Mouse (Mus musculus) midbrain, embryonic 10.5 days (tissue): ENCODE measurements around the gene Hmgb1. TPM values are rescaled to one million over a fixed set of nuclear protein-coding genes. Genes with fewer than 3 reads are reported as not detected.

ENCODE experiments used
- DNase-seq: peaks from one replicate; pipeline ENCODE4 v3.0.0-alpha.2; 2017; ENCODE audit warnings: low spot score
- H3K27ac ChIP-seq: fragments of 300-500 bp; sonication (generic); replicated peaks from 2 replicates; pipeline ENCODE4 v1.5.1; 2016; ENCODE audit warnings: mild to moderate bottlenecking
- H3K27me3 ChIP-seq: fragments of 300-500 bp; sonication (generic); 2 replicates; pipeline ENCODE4 v1.6.1; 2016; ENCODE audit warnings: low read depth, mild to moderate bottlenecking; ENCODE audit not compliant: poor library complexity, severe bottlenecking
- H3K36me3 ChIP-seq: fragments of 300-500 bp; sonication (generic); 2 replicates; pipeline ENCODE4 v1.6.1; 2016; ENCODE audit warnings: mild to moderate bottlenecking, moderate library complexity
- H3K4me1 ChIP-seq: fragments of 300-500 bp; sonication (generic); 2 replicates; pipeline ENCODE4 v1.6.1; 2016
- H3K4me3 ChIP-seq: fragments of 300-500 bp; sonication (generic); 2 replicates; pipeline ENCODE4 v1.5.1; 2016; ENCODE audit warnings: mild to moderate bottlenecking, moderate library complexity
- H3K9me3 ChIP-seq: fragments of 300-500 bp; sonication (generic); replicated peaks from 2 replicates; pipeline ENCODE4 v1.6.1; 2016; ENCODE audit warnings: mild to moderate bottlenecking
- WGBS: fragments of 180-500 bp; shearing (Covaris S2); methylation state at CpG from one replicate; pipeline ENCODE4 v1.1.7; 2016; 5-methylcytosine and 5-hydroxymethylcytosine counted together
- polyA plus RNA-seq: library from polyadenylated mRNA; unstranded; fragments of >200 nt; fragmentation: Nextera tagmentation; extraction: Ambion mirVana; gene quantifications from 2 replicates; pipeline ENCODE4 v1.2.1, GENCODE M21; 2016

The Hmgb1 gene
- polyA plus RNA-seq: 1,399 and 1,420 TPM in 2 replicates

DNA sequence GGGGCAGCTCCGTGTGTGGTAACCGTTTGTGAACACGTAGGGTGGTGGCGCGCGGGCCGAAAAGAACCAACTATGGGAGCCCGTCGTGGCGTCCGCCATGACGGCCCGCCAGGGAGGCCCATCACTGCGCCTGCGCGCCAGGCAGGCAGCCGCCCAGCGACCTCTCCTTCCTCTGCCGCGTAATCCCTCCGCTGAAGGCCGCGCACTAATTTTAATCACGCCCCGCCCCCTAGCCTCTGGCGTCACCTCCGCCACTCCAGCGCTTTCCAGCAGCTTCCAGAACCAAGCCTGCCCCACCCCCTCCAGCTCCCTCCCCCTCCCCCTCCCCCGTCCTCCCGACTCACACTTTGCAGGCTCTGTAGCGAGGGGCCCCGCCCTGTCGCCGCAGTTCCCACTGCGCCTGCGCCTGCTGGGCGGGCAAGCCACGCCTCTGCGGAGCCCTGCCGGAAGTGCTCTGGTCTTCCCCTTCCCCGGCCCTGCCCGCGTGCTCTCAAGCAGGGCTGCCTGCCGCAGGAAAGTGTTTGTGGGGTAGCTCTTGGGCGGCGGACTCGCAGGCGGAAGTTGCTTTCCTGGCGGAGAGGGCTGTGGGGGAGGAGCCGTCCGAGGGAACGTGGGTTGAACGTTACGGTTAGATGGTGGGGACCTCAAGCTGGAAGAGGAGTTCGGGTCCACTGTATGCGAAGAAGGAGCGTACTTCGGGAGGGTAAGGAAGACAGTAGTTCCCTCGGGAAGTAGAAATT, at the start of gene Hmgb1, which contains the start of gene Uspl1:
Gene Hmgb1 (minus strand): TSS at position 386 of the 740 bp plus-strand sequence.
Gene Uspl1 (plus strand): TSS at position 247 of the 740 bp plus-strand sequence.
- peak within 1 kb of the TSS; percentile 85 for H3K4me3 ChIP-seq
- peaks cover 33% of the 10 kb centered on the region for H3K36me3 ChIP-seq
- under 1% methylated on average over 57 of the region's 59 CpGs for WGBS
- DNase-seq: peak; percentile 100
- H3K27ac ChIP-seq: peak within 1 kb of the TSS; percentile 96
- H3K27me3 ChIP-seq: no peaks in the 10 kb centered on the region
- peaks cover 30% of the 10 kb centered on the region for H3K4me1 ChIP-seq
- H3K9me3 ChIP-seq: no peaks in the 10 kb centered on the region

DNA sequence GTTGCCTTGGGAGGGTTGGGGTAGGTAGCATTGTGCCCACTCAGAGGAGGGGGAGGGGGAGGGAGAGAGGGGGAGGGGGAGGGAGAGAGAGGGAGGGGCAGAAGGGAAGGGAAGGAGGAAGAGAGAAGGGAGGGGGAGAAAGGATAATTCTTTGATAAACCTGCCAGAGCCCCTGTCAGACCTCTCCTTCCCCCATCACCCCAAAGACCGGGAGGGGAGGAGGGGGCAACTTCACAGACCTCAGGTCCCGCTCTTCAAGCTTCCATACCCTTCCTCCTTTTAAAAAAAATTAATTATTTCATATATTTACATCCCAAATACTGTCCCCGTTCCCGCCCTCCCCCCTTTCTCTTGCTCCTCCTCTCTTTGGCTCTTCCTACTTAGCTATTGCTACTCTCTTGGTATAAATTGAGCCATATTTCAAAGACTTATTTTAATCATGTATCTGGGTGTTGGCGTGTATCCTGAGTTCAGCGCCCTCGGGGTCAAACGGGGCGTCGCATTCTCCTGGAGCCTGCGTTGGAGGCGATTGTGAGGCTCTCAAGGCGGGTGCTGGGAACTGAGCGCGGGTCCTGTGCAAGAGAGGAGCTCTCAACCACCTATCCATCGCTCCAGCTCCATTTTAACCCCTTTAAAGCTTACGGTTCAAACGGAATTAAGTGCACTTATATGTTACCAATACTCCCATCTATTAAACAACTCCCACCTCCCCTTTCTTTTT, 45.5 kb upstream of the Hmgb1 start:
- WGBS: 79% methylated on average over 18 of the region's 18 CpGs
- H3K27me3 ChIP-seq: no peaks in the 10 kb centered on the region
- H3K9me3 ChIP-seq: peaks cover 8% of the 10 kb centered on the region; the same call in 1 of the 2 replicates
- H3K36me3 ChIP-seq: no peaks in the 10 kb centered on the region
- H3K4me3 ChIP-seq: peak overlapping the region; percentile 59
- DNase-seq: no peak
- peak overlapping the region; percentile 86 for H3K27ac ChIP-seq
- peaks cover 18% of the 10 kb centered on the region for H3K4me1 ChIP-seq

DNA sequence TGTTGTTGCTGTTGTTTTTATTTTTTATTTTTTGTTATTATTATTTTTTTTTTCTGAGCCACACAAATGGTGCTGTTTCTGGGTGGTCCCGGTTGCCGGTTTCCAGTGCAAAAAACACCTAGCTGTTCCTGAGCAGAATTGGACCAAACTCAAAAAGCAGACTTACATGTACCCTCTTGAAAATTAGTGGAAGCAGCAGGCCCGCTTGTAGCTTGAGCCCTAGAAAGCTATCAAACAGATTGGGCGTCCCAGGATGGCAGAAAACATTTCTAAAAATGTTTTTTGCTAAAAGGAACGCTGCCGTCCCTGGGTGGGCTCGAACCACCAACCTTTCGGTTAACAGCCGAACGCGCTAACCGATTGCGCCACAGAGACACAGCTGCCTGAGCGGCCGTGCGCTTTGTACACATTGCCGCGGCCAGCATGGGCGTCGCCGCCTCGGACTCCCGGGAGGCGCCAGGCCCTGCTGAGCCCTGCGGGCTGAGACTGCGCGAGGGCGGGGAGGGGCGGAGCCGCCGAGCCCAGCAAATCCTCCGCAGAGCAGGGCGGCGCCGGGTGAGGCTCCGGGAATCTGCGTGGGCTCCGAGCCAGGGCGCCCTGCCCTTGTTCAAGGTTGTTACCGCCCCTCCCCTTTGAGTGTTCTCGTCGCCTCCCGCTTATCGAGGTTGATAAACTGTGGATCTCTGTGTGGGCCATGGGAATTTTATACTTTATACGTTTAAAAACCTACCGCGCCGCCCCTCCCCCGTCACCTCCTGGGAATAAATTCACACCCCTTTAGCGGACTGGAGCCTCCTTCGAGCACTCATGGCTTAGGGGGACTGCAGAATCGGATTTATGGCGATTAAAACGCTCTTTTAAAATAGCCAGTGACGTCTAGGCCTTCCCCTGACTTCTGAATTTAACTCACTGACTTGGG, 44.7 kb upstream of the Hmgb1 start:
- WGBS: 3% methylated on average over 55 of the region's 55 CpGs
- H3K27ac ChIP-seq: peak overlapping the region; percentile 86
- H3K27me3 ChIP-seq: no peaks in the 10 kb centered on the region
- peak overlapping the region; percentile 59 for H3K4me3 ChIP-seq
- no peaks in the 10 kb centered on the region for H3K36me3 ChIP-seq
- H3K9me3 ChIP-seq: peaks cover 8% of the 10 kb centered on the region; the same call in 1 of the 2 replicates
- peaks cover 26% of the 10 kb centered on the region for H3K4me1 ChIP-seq
- DNase-seq: peak; percentile 97

GRCm38 (mm10) chr5:149224666-149225065, 40.4 kb upstream of the Hmgb1 start:
- WGBS: 32% methylated on average over 7 of the region's 7 CpGs
- H3K27ac ChIP-seq: no peak overlapping the region; the same call in 1 of the 2 replicates
- no peak for DNase-seq
- peaks cover 29% of the 10 kb centered on the region for H3K4me1 ChIP-seq
- H3K36me3 ChIP-seq: no peaks in the 10 kb centered on the region
- H3K27me3 ChIP-seq: no peaks in the 10 kb centered on the region
- no peak overlapping the region for H3K4me3 ChIP-seq
- peaks cover 10% of the 10 kb centered on the region; the same call in 1 of the 2 replicates for H3K9me3 ChIP-seq

- WGBS: 93% methylated on average over 4 of the region's 4 CpGs
- no peak overlapping the region for H3K27ac ChIP-seq
- H3K9me3 ChIP-seq: peaks cover 10% of the 10 kb centered on the region; the same call in 1 of the 2 replicates
- peaks cover 20% of the 10 kb centered on the region for H3K4me1 ChIP-seq
- H3K36me3 ChIP-seq: peaks cover 19% of the 10 kb centered on the region
- H3K4me3 ChIP-seq: no peak overlapping the region
- no peaks in the 10 kb centered on the region for H3K27me3 ChIP-seq
- DNase-seq: no peak
Measured at GRCm38 (mm10) chr5:149221355-149221754, 37.1 kb upstream of the Hmgb1 start.

DNA sequence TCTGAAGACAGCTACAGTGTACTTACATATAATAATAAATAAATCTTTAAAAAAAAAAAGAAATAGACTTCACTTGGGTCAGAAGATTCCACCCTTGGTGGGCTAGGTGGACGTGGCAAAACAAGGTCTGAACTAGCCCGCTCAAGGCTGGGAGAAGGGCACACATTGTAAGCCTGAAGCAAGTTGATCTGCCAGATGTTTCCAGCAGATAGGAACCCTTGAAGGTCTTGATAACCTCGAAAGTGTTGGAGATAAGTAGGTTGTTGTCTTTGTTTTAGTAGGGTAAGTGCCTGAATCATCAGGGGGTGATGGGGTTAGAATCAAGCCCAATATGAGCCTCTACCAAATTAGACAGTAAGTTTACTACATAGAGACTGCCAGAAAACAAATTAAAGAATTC, 35.2 kb upstream of the Hmgb1 start:
- H3K36me3 ChIP-seq: peaks cover 38% of the 10 kb centered on the region
- H3K4me1 ChIP-seq: peaks cover 10% of the 10 kb centered on the region
- no peak overlapping the region for H3K27ac ChIP-seq
- WGBS: 84% methylated on average over 3 of the region's 3 CpGs
- no peak for DNase-seq
- H3K27me3 ChIP-seq: no peaks in the 10 kb centered on the region
- no peak overlapping the region for H3K4me3 ChIP-seq
- H3K9me3 ChIP-seq: peaks cover 10% of the 10 kb centered on the region; the same call in 1 of the 2 replicates

DNA sequence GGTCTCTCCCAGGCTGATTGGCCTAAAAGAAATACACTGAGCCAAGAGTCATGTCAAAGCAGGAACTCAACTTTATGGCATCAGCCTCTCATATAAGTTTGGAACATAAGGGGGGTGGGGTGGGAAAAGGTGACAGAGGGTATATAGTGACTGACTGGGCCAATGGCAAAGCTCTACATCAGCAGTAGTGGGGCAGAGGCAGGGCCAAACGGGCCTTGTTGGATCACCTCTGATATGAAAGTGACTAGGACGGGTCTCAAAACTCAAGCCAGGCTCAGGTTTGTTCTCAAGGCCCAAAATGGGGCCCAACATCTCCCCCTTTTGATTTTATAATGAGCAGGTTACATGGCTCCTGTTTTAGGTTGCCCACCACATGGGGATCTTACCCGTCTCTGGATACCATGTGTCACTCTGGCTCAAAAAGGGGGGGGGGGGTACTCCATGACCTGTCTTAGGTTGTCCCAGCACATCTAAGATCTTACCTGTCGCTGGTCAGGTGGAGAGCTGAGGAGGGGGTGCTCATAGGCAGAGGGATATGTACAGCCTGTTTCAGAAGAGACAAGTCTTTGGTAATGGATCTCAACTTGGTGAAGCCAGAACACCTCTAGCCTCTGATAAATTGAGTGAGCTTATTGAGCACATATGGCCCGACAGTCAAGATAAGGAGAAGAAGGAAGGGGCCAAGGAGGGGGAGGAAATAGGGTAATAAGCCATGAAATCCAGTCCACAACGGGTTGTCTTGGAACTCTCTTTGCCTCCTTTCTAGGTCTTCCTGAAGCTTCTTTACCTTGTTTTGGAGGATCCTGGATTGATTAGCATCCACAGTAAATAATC, 33.5 kb upstream of the Hmgb1 start:
- DNase-seq: no peak

DNA sequence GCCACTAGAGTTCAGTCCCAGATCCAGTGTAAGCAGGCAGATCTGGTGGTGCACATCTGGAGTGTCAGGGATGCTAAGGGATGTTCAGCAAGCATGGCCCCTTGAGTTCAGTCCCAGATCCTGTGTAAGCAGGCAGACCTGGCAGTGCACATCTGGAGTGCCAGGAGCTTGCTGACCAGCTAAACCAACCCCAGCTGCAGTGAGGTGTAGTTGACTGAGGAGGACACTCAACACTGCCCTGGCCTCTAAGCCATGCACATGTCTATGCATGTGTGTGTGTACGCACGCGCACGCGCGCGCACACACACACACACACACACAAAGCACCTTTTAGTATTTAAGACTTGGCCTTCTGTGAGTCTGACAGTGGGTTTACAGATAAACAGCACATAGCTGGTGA, 31.3 kb upstream of the Hmgb1 start:
- 97% methylated on average over 7 of the region's 7 CpGs for WGBS
- Histone ChIP-seq H3K4me3 (no peak overlapping the region), H3K4me1 (peaks cover 20% of the 10 kb centered on the region), H3K27me3 (no peaks in the 10 kb centered on the region), H3K27ac (no peak overlapping the region), H3K36me3 (peaks cover 78% of the 10 kb centered on the region), H3K9me3 (no peaks in the 10 kb centered on the region)
- no peak for DNase-seq

More for the DNA sequence above, 33.5 kb upstream of the Hmgb1 start:
- H3K4me1 ChIP-seq: peaks cover 7% of the 10 kb centered on the region; the same call in 1 of the 2 replicates
- H3K4me3 ChIP-seq: no peak overlapping the region
- 81% methylated on average over 6 of the region's 6 CpGs for WGBS
- H3K27ac ChIP-seq: no peak overlapping the region
- peaks cover 56% of the 10 kb centered on the region for H3K36me3 ChIP-seq
- H3K27me3 ChIP-seq: no peaks in the 10 kb centered on the region
- peaks cover 10% of the 10 kb centered on the region; the same call in 1 of the 2 replicates for H3K9me3 ChIP-seq

- H3K4me1 ChIP-seq: peaks cover 43% of the 10 kb centered on the region
- H3K36me3 ChIP-seq: peaks cover 95% of the 10 kb centered on the region
- H3K9me3 ChIP-seq: no peaks in the 10 kb centered on the region
- H3K4me3 ChIP-seq: no peak overlapping the region
- no peaks in the 10 kb centered on the region for H3K27me3 ChIP-seq
- 87% methylated on average over 4 of the region's 4 CpGs for WGBS
- no peak for DNase-seq
- H3K27ac ChIP-seq: no peak overlapping the region
Measured at GRCm38 (mm10) chr5:149212806-149213205, 28.5 kb upstream of the Hmgb1 start.

DNA sequence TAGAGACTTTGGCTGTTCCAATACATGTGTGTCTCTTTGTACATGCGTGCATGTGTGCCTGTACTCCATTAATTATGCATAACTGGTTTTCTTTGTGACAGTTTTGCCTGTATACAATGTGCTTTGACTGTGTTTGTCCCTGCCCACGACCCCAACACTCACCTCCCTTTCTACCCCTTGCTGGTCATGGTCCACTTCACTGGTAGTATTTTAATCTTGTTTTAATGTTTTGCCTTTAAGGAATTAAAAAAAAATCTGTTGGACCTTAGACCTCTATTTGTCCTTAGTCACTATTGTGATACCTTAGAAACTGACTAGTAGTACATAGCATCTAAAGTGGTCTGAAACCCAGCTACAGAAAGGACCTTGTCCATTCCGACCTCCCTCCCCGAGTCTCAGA, 26.8 kb upstream of the Hmgb1 start:
- no peaks in the 10 kb centered on the region for H3K27me3 ChIP-seq
- DNase-seq: no peak
- H3K4me1 ChIP-seq: peaks cover 57% of the 10 kb centered on the region
- no peak overlapping the region for H3K4me3 ChIP-seq
- H3K27ac ChIP-seq: peak overlapping the region; percentile 72; the same call in 1 of the 2 replicates
- H3K9me3 ChIP-seq: no peaks in the 10 kb centered on the region
- peaks cover 92% of the 10 kb centered on the region for H3K36me3 ChIP-seq
- WGBS: 79% methylated on average over 4 of the region's 4 CpGs

DNA sequence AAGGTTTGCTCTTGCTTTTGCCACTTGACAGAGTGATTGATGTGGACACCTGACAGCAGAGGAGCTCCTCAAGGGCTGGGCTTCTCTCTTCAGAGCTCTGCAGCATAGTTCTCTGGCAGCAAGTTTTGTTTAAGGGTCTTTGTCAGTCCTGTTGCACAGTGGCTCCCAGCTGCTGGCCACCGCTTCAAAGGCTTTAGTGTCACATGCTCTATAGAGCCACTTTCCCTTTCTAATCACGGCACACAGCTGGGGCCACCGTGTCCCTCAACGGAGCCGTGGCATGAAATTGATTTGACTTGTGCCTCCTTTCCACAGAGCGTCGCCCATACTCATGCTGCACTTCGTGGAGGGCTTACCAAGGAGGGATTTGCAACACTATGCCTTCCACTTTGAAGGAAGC, 25.0 kb upstream of the Hmgb1 start:
- Histone ChIP-seq H3K27ac (peak overlapping the region; percentile 72), H3K36me3 (peaks cover 91% of the 10 kb centered on the region), H3K4me3 (no peak overlapping the region), H3K27me3 (no peaks in the 10 kb centered on the region), H3K9me3 (no peaks in the 10 kb centered on the region; the same call in 1 of the 2 replicates), H3K4me1 (peaks cover 62% of the 10 kb centered on the region)
- DNase-seq: peak; percentile 88
- WGBS: 44% methylated on average over 8 of the region's 8 CpGs
